Mouse (Mus musculus) bone marrow macrophage, adult 2 months (primary cell): Measurements from ENCODE around the gene Slc50a1. TPM values are rescaled to one million over a fixed set of nuclear protein-coding genes. Genes with fewer than 3 reads are reported as not detected.
A peak's percentile ranks its signal among the peaks of the same experiment; 100 is the strongest.

Experiments
- H3K27ac ChIP-seq: 2 replicates; pipeline ENCODE4 v1.5.1; 2012; ENCODE audit warnings: low read depth, low read length; ENCODE audit not compliant: insufficient read depth
- H3K4me1 ChIP-seq: 2 replicates; pipeline ENCODE4 v1.6.1; 2012; ENCODE audit warnings: low read length; ENCODE audit not compliant: control insufficient read depth, insufficient read depth
- H3K4me3 ChIP-seq: 2 replicates; pipeline ENCODE4 v1.5.1; 2012; ENCODE audit warnings: mild to moderate bottlenecking, low read length, moderate library complexity; ENCODE audit not compliant: insufficient read depth
- CTCF ChIP-seq: IDR thresholded peaks from 2 replicates; pipeline ENCODE4 v1.5.1; 2012; ENCODE audit warnings: low read depth, mild to moderate bottlenecking, low read length, moderate library complexity
- POLR2A ChIP-seq: IDR thresholded peaks from 2 replicates; pipeline ENCODE4 v1.6.1; 2012; ENCODE audit warnings: mild to moderate bottlenecking, low read depth, low read length, borderline replicate concordance
- polyA plus RNA-seq: library from polyadenylated mRNA; stranded (reverse); fragments of >200 nt; gene quantifications from 2 replicates; pipeline ENCODE4 v1.2.4, GENCODE M21; 2012; ENCODE audit not compliant: missing spikeins, insufficient read depth, insufficient read length

Slc50a1 gene
- polyA plus RNA-seq, 1 experiment: 42.7 TPM

- H3K4me1 ChIP-seq: peaks cover 20% of the 10 kb centered on the region
- no peak overlapping the region for H3K4me3 ChIP-seq
- peak overlapping the region; percentile 48 for H3K27ac ChIP-seq
- TF ChIP-seq POLR2A: no peak
- no peak for TF ChIP-seq CTCF
Measured at GRCm38 (mm10) chr3:89233562-89234110, 36.7 kb downstream of the Slc50a1 start.

- peaks cover 24% of the 10 kb centered on the region for H3K4me1 ChIP-seq
- H3K27ac ChIP-seq: no peak overlapping the region
- TF ChIP-seq CTCF (no peak), POLR2A (no peak)
- no peak overlapping the region for H3K4me3 ChIP-seq
Measured at GRCm38 (mm10) chr3:89232614-89233013, 37.8 kb downstream of the Slc50a1 start.

- Histone ChIP-seq H3K4me3 (no peak overlapping the region), H3K27ac (no peak overlapping the region), H3K4me1 (peaks cover 25% of the 10 kb centered on the region)
- TF ChIP-seq CTCF (no peak), POLR2A (no peak)
Measured at GRCm38 (mm10) chr3:89231772-89232275, 38.5 kb downstream of the Slc50a1 start.

- peaks cover 25% of the 10 kb centered on the region for H3K4me1 ChIP-seq
- no peak overlapping the region for H3K4me3 ChIP-seq
- no peak overlapping the region for H3K27ac ChIP-seq
- no peak for TF ChIP-seq POLR2A
- no peak for TF ChIP-seq CTCF
Measured at GRCm38 (mm10) chr3:89231345-89231744, 39.0 kb downstream of the Slc50a1 start.

- no peak for TF ChIP-seq POLR2A
- TF ChIP-seq CTCF: no peak
- H3K4me1 ChIP-seq: peaks cover 25% of the 10 kb centered on the region
- H3K4me3 ChIP-seq: no peak overlapping the region
- H3K27ac ChIP-seq: no peak overlapping the region
Measured at GRCm38 (mm10) chr3:89230561-89230960, 39.8 kb downstream of the Slc50a1 start.

- Histone ChIP-seq H3K4me3 (no peak overlapping the region), H3K27ac (no peak overlapping the region), H3K4me1 (peaks cover 21% of the 10 kb centered on the region)
- TF ChIP-seq CTCF: no peak
Measured at GRCm38 (mm10) chr3:89229276-89229675, 41.1 kb downstream of the Slc50a1 start.

GRCm38 (mm10) chr3:89228836-89229235 lies 41.5 kb downstream of the Slc50a1 start, which contains the start of gene Muc1:
Gene Muc1, plus strand, starts transcription at chr3:89229057.
- H3K27ac ChIP-seq: no peak within 1 kb of the TSS
- H3K4me3 ChIP-seq: peak within 1 kb of the TSS; percentile 64

GRCm38 (mm10) chr3:89228180-89228549 lies 42.2 kb downstream of the Slc50a1 start:
- no peak overlapping the region for H3K27ac ChIP-seq
- H3K4me3 ChIP-seq: peak overlapping the region; percentile 64
- peaks cover 12% of the 10 kb centered on the region for H3K4me1 ChIP-seq
- TF ChIP-seq CTCF (peak; percentile 96), POLR2A (no peak)

More at GRCm38 (mm10) chr3:89228836-89229235, 41.5 kb downstream of the Slc50a1 start, which contains the start of gene Muc1:
- H3K4me1 ChIP-seq: peaks cover 17% of the 10 kb centered on the region
- TF ChIP-seq POLR2A (no peak), CTCF (no peak)

- Histone ChIP-seq H3K27ac (no peak overlapping the region), H3K4me3 (peak overlapping the region; percentile 64), H3K4me1 (peaks cover 7% of the 10 kb centered on the region; the same call in 1 of the 2 replicates)
- TF ChIP-seq CTCF (no peak), POLR2A (no peak)
Measured at GRCm38 (mm10) chr3:89227307-89228179, 42.8 kb downstream of the Slc50a1 start.

GRCm38 (mm10) chr3:89226900-89227299 lies 43.5 kb downstream of the Slc50a1 start, which contains the start of gene Mtx1:
Gene Mtx1, minus strand, starts transcription at chr3:89227088.
- H3K4me1 ChIP-seq: peaks cover 7% of the 10 kb centered on the region; the same call in 1 of the 2 replicates
- peak within 1 kb of the TSS; percentile 64 for H3K4me3 ChIP-seq
- TF ChIP-seq POLR2A: no peak
- TF ChIP-seq CTCF: no peak
- H3K27ac ChIP-seq: no peak within 1 kb of the TSS
